Comparison of ENCODE assay signal across 10 mouse cellular contexts in the genomic region with DNA sequence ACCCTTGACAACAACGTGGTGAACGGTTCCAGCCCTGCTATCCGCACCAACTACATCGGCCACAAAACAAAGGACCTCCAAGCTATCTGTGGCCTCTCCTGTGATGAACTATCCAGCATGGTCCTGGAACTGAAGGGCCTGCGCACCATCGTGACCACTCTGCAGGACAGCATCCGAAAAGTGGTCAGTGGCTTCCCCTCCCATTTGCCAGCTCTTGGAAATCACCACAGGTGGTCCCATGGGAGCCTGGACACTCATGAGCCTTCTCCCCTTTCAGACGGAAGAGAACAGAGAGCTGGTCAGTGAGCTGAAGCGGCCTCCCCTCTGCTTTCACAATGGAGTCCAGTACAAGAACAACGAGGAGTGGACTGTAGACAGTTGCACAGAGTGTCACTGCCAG. TPM values are rescaled to one million over a fixed set of nuclear protein-coding genes. Genes with fewer than 3 reads are reported as not detected.
DNase-seq lines count a peak whose midpoint lies in the region; ATAC-seq and TF ChIP-seq lines count a peak whose summit lies in the region.
"Had no signal": no experiment of that assay in that cellular context is flagged by ENCODE, and none has a peak within 500 bp of the region (broad histone marks: within the 10 kb centered on the region; RNA-seq: fewer than 3 reads in every experiment).

No protein-coding gene starts in this region.

- TF ChIP-seq CTCF in small intestine, adult 2 months (IDR thresholded peaks at IDR 0.05; ENCODE audit: extremely low read depth, insufficient read length, insufficient replicate concordance, low read depth, low read length): no peak

- WGBS in heart, embryonic 11.5 days (ENCODE audit: insufficient replicate concordance): 83% methylated on average over 10 of the region's 10 CpGs
- 49% methylated on average over 10 of the region's 10 CpGs for WGBS in lung, embryonic 16.5 days
- WGBS in hindbrain, embryonic 13.5 days: 64% methylated on average over 10 of the region's 10 CpGs
- 79% methylated on average over 10 of the region's 10 CpGs for WGBS in small intestine, adult 2 months

- intact Hi-C loops in heart, postnatal 36 days (cut with DNase I): loop anchor here (5.0 kb wide), 2 partner anchors 87 to 192 kb away; no protein-coding TSS in a partner anchor

- TF ChIP-seq POLR2A in small intestine, adult 2 months (IDR thresholded peaks at IDR 0.05; ENCODE audit: low read depth, low read length): no peak

- H3K4me3 ChIP-seq in heart, embryonic 11.5 days (ENCODE audit: low read depth, low read length): 0 out of 2 replicates have a peak overlapping the region, but pooled peaks have one; percentile 57
- peak overlapping the region; percentile 59 for H3K4me3 ChIP-seq in lung, embryonic 16.5 days (ENCODE audit: low read length)
- H3K4me3 ChIP-seq in hindbrain, embryonic 13.5 days: 0 out of 2 replicates have a peak overlapping the region, but pooled peaks have one; percentile 4
- H3K4me3 ChIP-seq in small intestine, adult 2 months (ENCODE audit: low read depth, low read length): peak overlapping the region; percentile 36

- no peaks in the 10 kb centered on the region for H3K9me3 ChIP-seq in heart, embryonic 11.5 days (replicated peaks; ENCODE audit: control insufficient read depth, low read length)
- H3K9me3 ChIP-seq in lung, embryonic 16.5 days (ENCODE audit: control insufficient read depth, low read length): no peaks in the 10 kb centered on the region
- H3K9me3 ChIP-seq in hindbrain, embryonic 13.5 days: no peaks in the 10 kb centered on the region

- peaks cover 10% of the 10 kb centered on the region for H3K4me1 ChIP-seq in heart, embryonic 11.5 days (ENCODE audit: control insufficient read depth, insufficient read depth, low read length)
- peaks cover 30% of the 10 kb centered on the region for H3K4me1 ChIP-seq in lung, embryonic 16.5 days (replicated peaks; ENCODE audit: control insufficient read depth, insufficient read depth, low read length)
- H3K4me1 ChIP-seq in hindbrain, embryonic 13.5 days (replicated peaks): peaks cover 36% of the 10 kb centered on the region
- peaks cover 9% of the 10 kb centered on the region; the same call in 1 of the 2 replicates for H3K4me1 ChIP-seq in small intestine, adult 2 months (ENCODE audit: control insufficient read depth, insufficient read depth, insufficient read length, low read length)

- H3K36me3 ChIP-seq in heart, embryonic 11.5 days (ENCODE audit: control insufficient read depth, insufficient read depth, low read length): peaks cover 7% of the 10 kb centered on the region
- H3K36me3 ChIP-seq in lung, embryonic 16.5 days (ENCODE audit: control insufficient read depth, insufficient read depth, low read length): peaks cover 41% of the 10 kb centered on the region
- peaks cover 9% of the 10 kb centered on the region for H3K36me3 ChIP-seq in hindbrain, embryonic 13.5 days
- H3K36me3 ChIP-seq in small intestine, adult 2 months (ENCODE audit: control insufficient read depth, insufficient read depth, low read length): peaks cover 11% of the 10 kb centered on the region

- no peaks in the 10 kb centered on the region for H3K27me3 ChIP-seq in heart, embryonic 11.5 days (ENCODE audit: control insufficient read depth, insufficient read depth, low read length)
- no peaks in the 10 kb centered on the region for H3K27me3 ChIP-seq in lung, embryonic 16.5 days (ENCODE audit: control insufficient read depth, insufficient read depth, low read depth, low read length)
- H3K27me3 ChIP-seq in hindbrain, embryonic 13.5 days: peaks cover 24% of the 10 kb centered on the region
- no peaks in the 10 kb centered on the region for H3K27me3 ChIP-seq in small intestine, adult 2 months (ENCODE audit: control insufficient read depth, insufficient read depth, low read length)

- no peak overlapping the region for H3K9ac ChIP-seq in heart, embryonic 11.5 days (ENCODE audit: low read depth, low read length)
- H3K9ac ChIP-seq in lung, embryonic 16.5 days (ENCODE audit: low read length): peak overlapping the region; percentile 75
- H3K9ac ChIP-seq in hindbrain, embryonic 13.5 days: no peak overlapping the region
- H3K9ac ChIP-seq: liver, embryonic 14.5 days had no signal

- H3K27ac ChIP-seq in heart, embryonic 11.5 days (ENCODE audit: low read depth, low read length): no peak overlapping the region
- H3K27ac ChIP-seq in lung, embryonic 16.5 days (ENCODE audit: low read length): peak overlapping the region; percentile 41; the same call in 1 of the 2 replicates
- H3K27ac ChIP-seq in hindbrain, embryonic 13.5 days: no peak overlapping the region
- H3K27ac ChIP-seq in small intestine, adult 2 months (ENCODE audit: insufficient read depth, low read depth, low read length): no peak overlapping the region
- H3K27ac ChIP-seq: liver, embryonic 14.5 days had no signal

- peak overlapping the region; percentile 95 for H3K4me2 ChIP-seq in heart, embryonic 11.5 days
- peak overlapping the region; percentile 84 for H3K4me2 ChIP-seq in lung, embryonic 16.5 days (ENCODE audit: low read depth, low read length)
- peak overlapping the region; percentile 20 for H3K4me2 ChIP-seq in hindbrain, embryonic 13.5 days

- ATAC-seq in heart, embryonic 11.5 days (replicated peaks; ENCODE audit: insufficient number of reproducible peaks, low FRiP score, low TSS enrichment): no peak
- no peak for ATAC-seq in lung, embryonic 16.5 days (ENCODE audit: low read depth)
- ATAC-seq in hindbrain, embryonic 13.5 days (ENCODE audit: low FRiP score): no peak

- DNase-seq in heart, postnatal 36 days: no peak
- no peak for DNase-seq in lung, postnatal 14 days
- no peak for DNase-seq in layer of hippocampus, postnatal 14 days (ENCODE audit: low spot score in 2 of 2)
- DNase-seq in urinary bladder, adult 18-20 months (ENCODE audit: low spot score in 2 of 2): no peak
- DNase-seq: B cell, adult 2 months had no signal

RNA-seq across cellular contexts. Expression of a gene that starts 3.0 kb away (rescaled TPM):
- 45.5 and 73.0 TPM in 2 replicates for polyA plus RNA-seq in heart, embryonic 11.5 days (2014; fragmentation: Nextera tagmentation; extraction: Ambion mirVana)
- 10 to 100 TPM; 10.8 to 12.7 TPM for total RNA-seq in heart, postnatal 36 days (2021)
- 160 and 190 TPM in 2 replicates for polyA plus RNA-seq in lung, embryonic 16.5 days (2015; fragmentation: Nextera tagmentation; extraction: Ambion mirVana)
- polyA plus RNA-seq in hindbrain, embryonic 13.5 days (2015; fragmentation: Nextera tagmentation; extraction: Ambion mirVana): 8.1 and 11.3 TPM in 2 replicates
- polyA plus RNA-seq in small intestine, adult 2 months (2012; rRNA removed): 9.4 and 9.8 TPM in 2 replicates
- total RNA-seq in layer of hippocampus, postnatal 14 days (2021): 1 to 10 TPM; 3.3 to 4.2 TPM

Comparison
In these comparisons a context has a peak if more than half of its experiments do, and no peak if none do; other contexts are left out.
1. H3K4me2 ChIP-seq: peak in every context shown above with its lines; median percentile 95 in heart, embryonic 11.5 days; 84 in lung, embryonic 16.5 days; 20 in hindbrain, embryonic 13.5 days.
2. H3K4me3 ChIP-seq: peak in every context shown above with its lines; median percentile 59 in lung, embryonic 16.5 days; 57 in heart, embryonic 11.5 days; 36 in small intestine, adult 2 months; 4 in hindbrain, embryonic 13.5 days.